In genomic region chr2:86464442-86465109, GRCm38 (mm10) we compare ENCODE assay signal across 8 mouse cellular contexts. TPM values are rescaled to one million over a fixed set of nuclear protein-coding genes. Genes with fewer than 3 reads are reported as not detected.
DNase-seq lines count a peak whose midpoint lies in the region; ATAC-seq lines count a peak whose summit lies in the region.
"Had no signal": no experiment of that assay in that cellular context is flagged by ENCODE, and none has a peak within 500 bp of the region (broad histone marks: within the 10 kb centered on the region; RNA-seq: fewer than 3 reads in every experiment).

No protein-coding gene starts in this region.

- no peak for ATAC-seq in intestine, embryonic 16.5 days
- ATAC-seq in midbrain, embryonic 13.5 days, result peak; percentile 75
- no peak for ATAC-seq in stomach, embryonic 16.5 days (ENCODE audit: insufficient read depth, low FRiP score)

- no peak overlapping the region for H3K4me3 ChIP-seq in intestine, embryonic 16.5 days (ENCODE audit: low read length)
- H3K4me3 ChIP-seq in midbrain, embryonic 13.5 days (replicated peaks), result no peak overlapping the region
- H3K4me3 ChIP-seq in stomach, embryonic 16.5 days (replicated peaks; ENCODE audit: low read length), result 0 out of 2 replicates have a peak overlapping the region, but pooled peaks have one; percentile 10

- no peaks in the 10 kb centered on the region for H3K36me3 ChIP-seq in intestine, embryonic 16.5 days (ENCODE audit: control insufficient read depth, insufficient read depth, low read length)
- no peaks in the 10 kb centered on the region for H3K36me3 ChIP-seq in midbrain, embryonic 13.5 days
- H3K36me3 ChIP-seq in stomach, embryonic 16.5 days (ENCODE audit: control insufficient read depth, insufficient read depth, low read length), result no peaks in the 10 kb centered on the region

- intact Hi-C loops in left cerebral cortex, postnatal 25 days (cut with DNase I), result loop anchor here (2.0 kb wide), 2 partner anchors 740 to 1342 kb away; no protein-coding TSS in a partner anchor

- H3K9ac ChIP-seq in intestine, embryonic 16.5 days (ENCODE audit: low read depth, low read length), result no peak overlapping the region
- no peak overlapping the region for H3K9ac ChIP-seq in midbrain, embryonic 13.5 days (replicated peaks)
- H3K9ac ChIP-seq in stomach, embryonic 16.5 days (ENCODE audit: low read length), result peak overlapping the region; percentile 43; the same call in 1 of the 2 replicates

- H3K9me3 ChIP-seq in intestine, embryonic 16.5 days (ENCODE audit: control insufficient read depth, low read length), result no peaks in the 10 kb centered on the region
- no peaks in the 10 kb centered on the region for H3K9me3 ChIP-seq in midbrain, embryonic 13.5 days
- H3K9me3 ChIP-seq in stomach, embryonic 16.5 days (replicated peaks; ENCODE audit: control insufficient read depth, low read length), result no peaks in the 10 kb centered on the region

- no peak overlapping the region for H3K27ac ChIP-seq in intestine, embryonic 16.5 days (ENCODE audit: low read length)
- no peak overlapping the region for H3K27ac ChIP-seq in midbrain, embryonic 13.5 days
- H3K27ac ChIP-seq in stomach, embryonic 16.5 days (ENCODE audit: low read length), result no peak overlapping the region

- H3K4me1 ChIP-seq in intestine, embryonic 16.5 days (ENCODE audit: control insufficient read depth, insufficient read depth, low read length), result no peaks in the 10 kb centered on the region
- H3K4me1 ChIP-seq in midbrain, embryonic 13.5 days (replicated peaks), result no peaks in the 10 kb centered on the region
- H3K4me1 ChIP-seq in stomach, embryonic 16.5 days (ENCODE audit: control insufficient read depth, insufficient read depth, low read length), result no peaks in the 10 kb centered on the region

- peak; percentile 26 to 34 for DNase-seq in adrenal gland, adult 18-20 months (ENCODE audit: low spot score in 2 of 2)
- DNase-seq in cerebellum, postnatal 10 days, result peak; percentile 68 to 74
- peak; percentile 52 to 68 for DNase-seq in frontal cortex, postnatal 36 days (ENCODE audit: low spot score in 2 of 2)
- peak; percentile 35 to 56 for DNase-seq in left cerebral cortex, postnatal 25 days (ENCODE audit: low spot score in 2 of 2)

- WGBS in intestine, embryonic 16.5 days, result 33% methylated on average over 10 of the region's 10 CpGs
- WGBS in midbrain, embryonic 13.5 days, result 43% methylated on average over 10 of the region's 10 CpGs
- 27% methylated on average over 10 of the region's 10 CpGs for WGBS in stomach, embryonic 16.5 days

- no peaks in the 10 kb centered on the region for H3K27me3 ChIP-seq in intestine, embryonic 16.5 days (replicated peaks; ENCODE audit: control insufficient read depth, insufficient read depth, low read length)
- no peaks in the 10 kb centered on the region for H3K27me3 ChIP-seq in midbrain, embryonic 13.5 days
- no peaks in the 10 kb centered on the region for H3K27me3 ChIP-seq in stomach, embryonic 16.5 days (ENCODE audit: control insufficient read depth, insufficient read depth, low read length)

- 0 out of 2 replicates have a peak overlapping the region, but pooled peaks have one; percentile 32 for H3K4me2 ChIP-seq in intestine, embryonic 16.5 days (ENCODE audit: low read depth, low read length)
- H3K4me2 ChIP-seq in midbrain, embryonic 13.5 days (replicated peaks), result no peak overlapping the region; the same call in 1 of the 2 replicates
- peak overlapping the region; percentile 43 for H3K4me2 ChIP-seq in stomach, embryonic 16.5 days (ENCODE audit: low read depth, low read length)

RNA-seq across cellular contexts. Expression of gene Olfr1066, which starts 8.5 kb away (rescaled TPM):
- not detected for total RNA-seq in adrenal gland, adult 18-20 months (2021)
- polyA plus RNA-seq in intestine, embryonic 16.5 days (2015; fragmentation: Nextera tagmentation; extraction: Ambion mirVana), result not detected in 2 replicates
- total RNA-seq in left cerebral cortex, postnatal 25 days (2021), result not detected
- polyA plus RNA-seq in midbrain, embryonic 13.5 days (2015; fragmentation: Nextera tagmentation; extraction: Ambion mirVana), result not detected in 2 replicates
- polyA plus RNA-seq in stomach, embryonic 16.5 days (2015; fragmentation: Nextera tagmentation; extraction: Ambion mirVana), result not detected in 2 replicates
- total RNA-seq: gastrocnemius, postnatal 4 days had no signal

RNA-seq across cellular contexts. Expression of gene Olfr1065, which starts 14.2 kb away (rescaled TPM):
- total RNA-seq in adrenal gland, adult 18-20 months (2021), result not detected
- not detected in 2 replicates for polyA plus RNA-seq in intestine, embryonic 16.5 days (2015; fragmentation: Nextera tagmentation; extraction: Ambion mirVana)
- not detected for total RNA-seq in left cerebral cortex, postnatal 25 days (2021)
- not detected in 2 replicates for polyA plus RNA-seq in midbrain, embryonic 13.5 days (2015; fragmentation: Nextera tagmentation; extraction: Ambion mirVana)
- not detected in 2 replicates for polyA plus RNA-seq in stomach, embryonic 16.5 days (2015; fragmentation: Nextera tagmentation; extraction: Ambion mirVana)
- total RNA-seq: gastrocnemius, postnatal 4 days had no signal

RNA-seq across cellular contexts. Expression of gene Olfr228, which starts 22.6 kb away (rescaled TPM):
- not detected for total RNA-seq in adrenal gland, adult 18-20 months (2021)
- polyA plus RNA-seq in intestine, embryonic 16.5 days (2015; fragmentation: Nextera tagmentation; extraction: Ambion mirVana), result not detected in 2 replicates
- not detected for total RNA-seq in left cerebral cortex, postnatal 25 days (2021)
- not detected in 2 replicates for polyA plus RNA-seq in midbrain, embryonic 13.5 days (2015; fragmentation: Nextera tagmentation; extraction: Ambion mirVana)
- not detected in 2 replicates for polyA plus RNA-seq in stomach, embryonic 16.5 days (2015; fragmentation: Nextera tagmentation; extraction: Ambion mirVana)
- total RNA-seq: gastrocnemius, postnatal 4 days had no signal

RNA-seq across cellular contexts. Expression of gene Olfr1062, which starts 38.0 kb away (rescaled TPM):
- total RNA-seq in adrenal gland, adult 18-20 months (2021), result not detected
- not detected in 2 replicates for polyA plus RNA-seq in intestine, embryonic 16.5 days (2015; fragmentation: Nextera tagmentation; extraction: Ambion mirVana)
- total RNA-seq in left cerebral cortex, postnatal 25 days (2021), result not detected
- polyA plus RNA-seq in midbrain, embryonic 13.5 days (2015; fragmentation: Nextera tagmentation; extraction: Ambion mirVana), result not detected in 2 replicates
- polyA plus RNA-seq in stomach, embryonic 16.5 days (2015; fragmentation: Nextera tagmentation; extraction: Ambion mirVana), result not detected in 2 replicates
- total RNA-seq: gastrocnemius, postnatal 4 days had no signal

RNA-seq across cellular contexts. Expression of gene Olfr1076, which starts 43.7 kb away (rescaled TPM):
- total RNA-seq in adrenal gland, adult 18-20 months (2021), result not detected
- polyA plus RNA-seq in intestine, embryonic 16.5 days (2015; fragmentation: Nextera tagmentation; extraction: Ambion mirVana), result not detected in 2 replicates
- not detected for total RNA-seq in left cerebral cortex, postnatal 25 days (2021)
- polyA plus RNA-seq in midbrain, embryonic 13.5 days (2015; fragmentation: Nextera tagmentation; extraction: Ambion mirVana), result not detected in 2 replicates
- polyA plus RNA-seq in stomach, embryonic 16.5 days (2015; fragmentation: Nextera tagmentation; extraction: Ambion mirVana), result not detected in 2 replicates
- total RNA-seq: gastrocnemius, postnatal 4 days had no signal
